Mouse (Mus musculus): ENCODE data around the gene Ano6. TPM values are rescaled to one million over a fixed set of nuclear protein-coding genes. Genes with fewer than 3 reads are reported as not detected.

Ano6 gene
- total RNA-seq, 2 experiments from 2014 or later, result 48.6 to 51.2 TPM

GRCm38 (mm10) chr15:95792261-95793260, 1.9 kb downstream of the Ano6 start:
- Histone ChIP-seq H3K27ac (peak overlapping the region; percentile 98), H3K4me3 (peak overlapping the region; percentile 98)
- peak; percentile 45 for TF ChIP-seq CTCF (IDR thresholded peaks at IDR 0.05)
- intact Hi-C loops (cut with DNase I), result loop anchor here (5.0 kb wide), 2 partner anchors 140 to 495 kb away; partner anchors contain the start of gene Arid2
- DNase-seq, result no peak

- H3K27ac ChIP-seq, result peak overlapping the region; percentile 61
- intact Hi-C loops (cut with DNase I), result loop anchor here (5.0 kb wide), 2 partner anchors 138 to 493 kb away; partner anchors contain the start of gene Arid2
- peak overlapping the region; percentile 7; the same call in 1 of the 2 replicates for H3K4me3 ChIP-seq
- TF ChIP-seq CTCF (IDR thresholded peaks at IDR 0.05), result no peak
- DNase-seq, result no peak
Observed at GRCm38 (mm10) chr15:95793748-95794491, 3.3 kb downstream of the Ano6 start.

GRCm38 (mm10) chr15:95794611-95795565, 4.2 kb downstream of the Ano6 start:
- H3K27ac ChIP-seq, result peak overlapping the region; percentile 61
- intact Hi-C loops (cut with DNase I), result loop anchor here (5.0 kb wide), 2 partner anchors 137 to 492 kb away; partner anchors contain the start of gene Arid2
- TF ChIP-seq CTCF (IDR thresholded peaks at IDR 0.05), result no peak

GRCm38 (mm10) chr15:95796062-95796461, 5.4 kb downstream of the Ano6 start:
- intact Hi-C loops (cut with DNase I), result no loop called here
- no peak overlapping the region for H3K4me3 ChIP-seq
- no peak for DNase-seq
- H3K27ac ChIP-seq, result peak overlapping the region; percentile 35; the same call in 1 of the 2 replicates
- TF ChIP-seq CTCF (IDR thresholded peaks at IDR 0.05), result no peak

More at GRCm38 (mm10) chr15:95794611-95795565, 4.2 kb downstream of the Ano6 start:
- peak; percentile 55 for DNase-seq
- H3K4me3 ChIP-seq, result no peak overlapping the region

GRCm38 (mm10) chr15:95797144-95797983, 6.7 kb downstream of the Ano6 start:
- no peak for DNase-seq
- intact Hi-C loops (cut with DNase I), result no loop called here
- no peak overlapping the region for H3K4me3 ChIP-seq
- H3K27ac ChIP-seq, result peak overlapping the region; percentile 61
- TF ChIP-seq CTCF (IDR thresholded peaks at IDR 0.05), result no peak

GRCm38 (mm10) chr15:95798266-95798665, 7.6 kb downstream of the Ano6 start:
- H3K4me3 ChIP-seq, result no peak overlapping the region
- peak overlapping the region; percentile 92; the same call in 1 of the 2 replicates for H3K27ac ChIP-seq
- no peak for TF ChIP-seq CTCF (IDR thresholded peaks at IDR 0.05)
- intact Hi-C loops (cut with DNase I), result no loop called here
- DNase-seq, result no peak

- DNase-seq, result no peak
- H3K27ac ChIP-seq, result peak overlapping the region; percentile 92
- no peak overlapping the region for H3K4me3 ChIP-seq
- intact Hi-C loops (cut with DNase I), result no loop called here
- no peak for TF ChIP-seq CTCF (IDR thresholded peaks at IDR 0.05)
Observed at GRCm38 (mm10) chr15:95799632-95800031, 9.0 kb downstream of the Ano6 start.

- TF ChIP-seq CTCF (IDR thresholded peaks at IDR 0.05), result no peak
- no peak overlapping the region for H3K4me3 ChIP-seq
- no peak for DNase-seq
- intact Hi-C loops (cut with DNase I), result no loop called here
- H3K27ac ChIP-seq, result peak overlapping the region; percentile 92
Observed at GRCm38 (mm10) chr15:95800051-95800450, 9.4 kb downstream of the Ano6 start.

- peak overlapping the region; percentile 92 for H3K27ac ChIP-seq
- intact Hi-C loops (cut with DNase I), result no loop called here
- no peak for DNase-seq
- peak overlapping the region; percentile 62 for H3K4me3 ChIP-seq
- TF ChIP-seq CTCF (IDR thresholded peaks at IDR 0.05), result peak; percentile 0; the same call in 1 of the 2 replicates
Observed at GRCm38 (mm10) chr15:95801261-95801979, 10.8 kb downstream of the Ano6 start.

GRCm38 (mm10) chr15:95802140-95802539, 11.5 kb downstream of the Ano6 start:
- Histone ChIP-seq H3K27ac (peak overlapping the region; percentile 92), H3K4me3 (peak overlapping the region; percentile 62)
- intact Hi-C loops (cut with DNase I), result no loop called here
- peak; percentile 75 for DNase-seq
- TF ChIP-seq CTCF (IDR thresholded peaks at IDR 0.05), result no peak

All from gastrocnemius, adult 2 months (tissue).